Mouse (Mus musculus) cerebellum, adult 18-20 months (tissue): ENCODE results near the gene Lrrk1.
A peak's percentile ranks its signal among the peaks of the same experiment; 100 is the strongest.

Source experiments
- DNase-seq, 2 experiments: peaks; one replicate each; pipeline ENCODE4 v3.0.0; 2021

Lrrk1 gene

DNA sequence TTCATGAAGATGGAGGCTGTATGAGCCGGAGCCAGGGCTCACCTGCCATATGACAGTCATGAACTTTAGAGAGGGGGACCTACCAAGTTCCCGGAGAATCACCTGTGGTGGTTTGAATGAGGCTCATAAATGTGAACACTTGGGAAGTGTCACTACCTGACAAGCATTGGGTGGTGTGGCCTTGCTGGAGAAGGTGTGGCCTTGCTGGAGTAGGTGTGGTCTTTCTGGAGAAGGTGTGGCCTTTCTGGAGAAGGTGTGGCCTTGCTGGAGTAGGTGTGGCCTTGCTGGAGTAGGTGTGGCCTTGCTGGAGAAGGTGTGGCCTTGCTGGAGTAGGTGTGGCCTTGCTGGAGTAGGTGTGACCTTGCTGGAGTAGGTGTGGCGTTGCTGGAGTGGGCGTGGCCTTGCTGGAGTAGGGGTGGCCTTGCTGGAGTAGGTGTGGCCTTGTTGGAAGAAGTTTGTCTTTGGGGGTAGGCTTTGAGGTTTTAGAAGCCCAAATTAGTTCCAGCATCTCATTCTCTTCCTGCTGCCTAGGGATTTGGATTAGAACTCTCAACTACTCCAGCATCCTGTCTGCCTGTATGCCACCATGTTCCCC lies 54.1 kb downstream of the Lrrk1 start:
- no peak for DNase-seq

DNA sequence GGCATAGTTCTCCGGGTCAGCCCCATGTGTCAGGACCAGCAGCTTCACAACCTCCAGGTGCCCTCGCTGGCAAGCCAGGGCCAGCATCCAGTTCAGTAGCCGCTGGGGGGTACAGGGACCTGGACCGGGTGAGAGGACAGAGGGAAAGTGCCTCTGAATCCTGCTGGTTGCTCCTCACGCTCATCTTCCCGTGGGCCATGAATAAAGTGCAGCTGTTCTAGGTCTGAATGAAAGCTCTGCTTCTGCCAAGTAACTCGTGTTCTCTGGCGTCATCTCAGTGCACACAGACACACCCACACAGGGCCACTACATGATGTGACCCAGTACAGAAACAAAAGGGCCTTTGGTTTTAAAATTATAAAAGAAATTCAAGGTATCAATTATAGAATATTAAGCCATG lies 55.8 kb downstream of the Lrrk1 start:
- no peak for DNase-seq

GRCm38 (mm10) chr7:66330610-66331009 lies 57.5 kb downstream of the Lrrk1 start:
- DNase-seq: no peak

GRCm38 (mm10) chr7:66327516-66327915 lies 60.6 kb downstream of the Lrrk1 start:
- no peak for DNase-seq

- no peak for DNase-seq
These were observed 62.6 kb downstream of the Lrrk1 start for GRCm38 (mm10) chr7:66325419-66326053.

DNA sequence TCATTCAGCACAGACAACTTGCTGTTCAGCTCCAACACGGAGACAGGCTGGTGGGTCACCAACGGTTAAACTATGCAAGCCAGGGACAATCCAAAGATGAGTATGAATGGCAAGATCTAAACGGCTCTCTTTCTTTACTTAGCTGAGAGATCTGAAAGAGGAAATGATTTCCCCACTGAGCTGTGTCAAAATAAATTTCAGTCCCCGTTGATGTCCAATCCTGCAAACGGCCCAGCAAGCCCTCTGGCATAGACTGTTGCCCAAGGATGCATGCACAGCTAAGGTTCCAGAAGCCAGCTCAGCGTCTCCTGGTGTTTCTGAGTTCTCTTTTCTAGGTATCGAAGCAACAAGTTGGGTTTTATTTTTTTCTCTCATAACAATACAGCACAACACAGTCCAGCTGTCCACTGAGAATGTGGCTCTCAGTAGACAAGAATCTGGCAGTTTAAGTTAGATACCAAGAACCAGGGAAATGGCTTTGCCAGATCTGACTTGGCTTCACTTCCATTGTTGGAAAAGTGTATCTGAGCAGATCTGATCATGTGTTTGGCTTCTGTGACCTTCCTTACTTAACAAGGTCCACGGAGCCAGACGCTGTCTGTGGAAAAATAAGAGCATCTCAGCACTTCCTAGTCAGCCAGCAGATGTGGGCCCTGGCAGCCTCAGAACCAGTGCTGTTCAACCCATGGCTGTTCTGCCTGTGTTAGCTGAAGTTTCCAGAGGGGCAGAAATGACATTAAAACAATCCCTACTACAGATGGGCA lies 64.7 kb downstream of the Lrrk1 start:
- no peak for DNase-seq

DNA sequence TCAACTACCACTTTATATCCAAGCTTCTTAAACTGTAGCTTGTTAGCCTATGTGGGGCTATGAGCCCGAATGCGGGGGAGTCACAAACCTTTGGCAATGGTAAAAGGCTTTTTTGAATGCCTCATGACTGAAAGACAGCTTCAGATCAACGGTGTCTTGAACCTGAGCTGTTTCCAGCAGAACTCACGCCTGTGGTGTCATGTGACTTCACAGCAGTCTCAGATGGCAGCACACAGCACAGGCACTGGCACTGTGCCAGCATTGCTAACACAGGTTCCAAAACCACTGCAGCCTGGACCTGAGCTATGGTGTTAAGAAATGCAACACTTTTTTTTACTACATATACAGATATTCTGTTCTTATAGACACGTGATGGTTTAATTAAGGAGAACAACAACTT lies 67.2 kb downstream of the Lrrk1 start:
- no peak for DNase-seq

GRCm38 (mm10) chr7:66318147-66318546 lies 70.0 kb downstream of the Lrrk1 start:
- DNase-seq: no peak

DNA sequence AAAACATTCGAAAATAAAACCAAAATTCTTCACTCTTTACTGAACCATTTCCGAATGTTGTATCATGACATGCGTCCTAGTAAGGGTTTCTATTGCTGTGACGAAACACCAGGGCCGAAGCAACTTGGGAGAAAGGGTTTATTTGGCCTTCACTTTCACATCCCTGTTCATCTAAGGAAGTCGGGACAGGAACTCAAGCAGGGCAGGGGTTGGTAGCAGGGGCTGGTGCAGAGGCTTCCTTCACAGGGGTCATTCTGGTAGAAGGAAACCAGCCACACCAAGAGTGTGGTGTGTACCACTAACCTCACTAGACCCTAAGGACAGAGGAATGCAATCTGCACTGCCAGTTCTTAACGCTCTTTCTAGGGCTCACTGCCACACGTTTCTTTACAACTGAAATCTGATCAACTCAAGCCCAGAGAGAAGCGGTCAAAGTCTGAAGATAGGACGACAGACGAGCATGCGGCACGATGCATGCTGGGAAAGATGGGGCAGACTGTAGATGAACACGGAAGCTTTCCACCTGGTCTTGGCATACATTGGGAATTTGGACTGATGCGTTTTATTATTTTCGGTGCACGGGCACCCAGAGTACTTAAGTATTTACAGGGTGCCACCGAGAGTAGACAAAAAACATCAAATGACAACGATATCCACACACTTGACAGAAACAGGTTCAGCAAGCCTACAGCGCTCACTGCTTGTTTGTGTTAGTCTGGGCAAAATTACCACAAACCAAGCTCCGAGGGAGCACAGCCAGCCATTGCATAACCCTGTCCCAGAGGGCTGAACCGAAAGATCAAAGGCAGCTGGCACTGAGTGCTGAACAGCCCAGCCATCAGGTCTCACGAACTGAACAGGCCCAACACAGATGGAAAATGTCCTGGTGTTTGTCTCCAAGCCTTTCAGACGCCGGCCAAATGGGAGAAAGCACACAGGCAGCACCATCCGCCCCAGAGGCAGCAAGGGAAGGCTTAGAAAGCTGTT lies 77.2 kb downstream of the Lrrk1 start:
- DNase-seq: peak; percentile 21 to 39

DNA sequence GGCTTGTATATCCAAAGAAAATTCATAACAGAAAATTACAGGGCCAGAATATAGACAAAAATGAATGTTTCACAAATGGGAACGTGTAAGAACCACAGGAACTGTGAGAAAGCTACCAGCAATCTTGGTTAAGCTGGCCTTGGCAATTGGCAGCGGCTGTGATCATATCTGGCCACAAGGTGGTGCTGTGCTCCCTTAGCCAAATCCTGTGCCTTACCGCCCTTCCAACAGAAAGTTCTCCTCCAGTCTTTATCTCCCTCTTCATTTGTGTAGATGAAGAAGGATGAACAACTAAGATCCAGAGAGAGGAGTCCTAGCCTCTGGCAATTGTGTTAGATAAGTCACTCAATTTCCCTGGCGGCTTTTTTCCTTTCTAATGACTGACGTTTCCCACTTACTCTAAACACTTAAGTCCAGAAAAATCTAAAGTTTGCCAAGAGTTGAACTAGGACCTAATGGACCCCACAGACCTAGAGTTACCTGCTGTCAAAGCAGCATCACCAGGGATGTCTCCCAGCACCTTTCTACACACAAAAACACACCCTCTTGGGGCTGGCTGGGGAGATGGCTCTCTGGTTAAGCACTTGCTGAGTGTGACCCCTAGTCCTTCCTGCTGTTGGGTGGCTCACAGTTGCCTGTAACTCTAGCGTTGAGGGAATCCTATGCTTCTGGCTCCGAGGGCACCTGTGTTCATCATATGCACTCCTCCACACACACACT lies 78.0 kb downstream of the Lrrk1 start:
- DNase-seq: peak; percentile 26 to 62

DNA sequence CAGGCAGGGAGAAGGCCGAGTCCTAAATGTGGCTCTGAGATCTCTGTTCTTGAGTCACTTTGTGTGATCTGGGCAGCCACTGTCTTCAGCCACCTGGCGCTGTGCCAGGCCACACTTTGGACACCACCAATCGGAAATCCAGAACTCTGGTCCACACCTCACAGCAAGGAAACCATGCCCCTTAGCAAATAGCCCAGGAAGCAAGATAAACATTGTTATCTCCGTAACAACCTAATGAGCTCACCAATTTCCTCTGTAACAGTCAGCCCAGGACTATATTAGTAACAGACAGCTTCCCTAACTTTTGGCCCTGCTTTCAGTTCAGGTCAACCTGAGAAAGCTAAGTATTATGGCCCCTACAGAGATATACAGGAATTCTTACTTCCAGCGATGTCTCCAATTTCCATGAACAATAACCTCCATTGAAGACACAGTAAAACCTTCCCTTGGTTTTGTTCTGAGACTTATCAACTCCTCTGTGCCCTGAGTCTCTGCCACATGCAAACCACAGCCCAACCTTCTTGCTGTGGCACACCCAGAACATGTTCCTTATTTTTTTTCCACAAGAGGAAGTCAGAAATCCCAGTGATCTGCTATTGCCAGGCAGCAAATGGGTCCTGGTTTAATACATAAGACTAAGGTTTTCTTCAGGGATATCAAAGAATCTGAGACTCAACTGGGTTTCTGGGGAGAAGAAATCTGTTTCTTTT lies 78.8 kb downstream of the Lrrk1 start:
- no peak for DNase-seq

DNA sequence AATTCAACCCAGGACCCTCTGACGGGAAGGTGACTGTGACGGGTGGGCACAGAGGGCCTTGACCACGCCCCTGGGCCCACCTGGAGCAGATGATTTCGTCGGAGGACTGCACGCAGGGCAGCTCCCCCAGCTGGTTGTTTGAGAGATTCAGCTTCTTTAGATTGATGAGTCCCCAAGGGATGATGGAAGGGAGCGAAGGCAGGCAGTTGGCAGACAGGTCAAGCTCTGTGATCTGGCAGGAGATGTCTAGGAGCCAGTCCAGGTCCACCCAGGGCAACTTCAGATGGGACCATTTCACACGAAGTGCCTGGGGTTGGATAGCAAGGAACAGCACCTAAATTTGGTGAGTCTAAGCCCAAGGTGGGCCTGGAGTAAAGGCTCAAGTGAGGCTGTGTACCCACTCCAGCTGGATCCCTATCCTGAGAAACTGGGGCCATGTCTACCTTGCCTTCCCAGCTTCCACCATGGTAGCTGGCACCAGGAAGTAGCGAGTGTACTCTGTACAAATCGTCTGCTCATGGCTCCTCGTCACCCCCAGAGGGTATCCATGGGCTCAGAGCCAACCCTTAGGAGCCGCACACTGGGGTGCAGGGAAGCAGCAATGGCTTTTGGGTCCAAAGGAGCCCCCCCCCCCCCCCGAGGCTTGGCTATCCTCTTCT lies 79.4 kb downstream of the Lrrk1 start:
- DNase-seq: no peak

DNA sequence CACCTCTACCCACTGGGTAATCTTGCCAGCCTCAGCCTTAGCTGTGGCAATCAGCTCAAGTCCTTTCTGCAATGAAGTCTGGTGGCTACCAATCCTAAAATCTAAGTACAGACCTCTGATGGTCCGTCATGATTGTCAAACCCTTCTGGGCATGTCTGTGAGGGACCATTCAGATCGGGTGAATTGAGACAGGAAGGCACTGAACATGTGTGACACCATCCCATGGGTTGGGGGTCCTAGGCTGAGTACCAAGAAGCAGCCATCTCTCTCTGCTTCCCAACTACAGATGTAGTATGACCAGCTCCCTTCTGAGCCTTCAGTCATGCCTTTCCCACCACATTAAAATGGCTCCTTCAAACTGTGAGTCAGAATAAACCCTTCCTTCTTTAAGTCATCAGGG lies 80.4 kb downstream of the Lrrk1 start:
- DNase-seq: no peak

GRCm38 (mm10) chr7:66305714-66306198 lies 82.4 kb downstream of the Lrrk1 start:
- DNase-seq: no peak

- DNase-seq: no peak
These were observed 83.0 kb downstream of the Lrrk1 start for GRCm38 (mm10) chr7:66304993-66305713.

DNA sequence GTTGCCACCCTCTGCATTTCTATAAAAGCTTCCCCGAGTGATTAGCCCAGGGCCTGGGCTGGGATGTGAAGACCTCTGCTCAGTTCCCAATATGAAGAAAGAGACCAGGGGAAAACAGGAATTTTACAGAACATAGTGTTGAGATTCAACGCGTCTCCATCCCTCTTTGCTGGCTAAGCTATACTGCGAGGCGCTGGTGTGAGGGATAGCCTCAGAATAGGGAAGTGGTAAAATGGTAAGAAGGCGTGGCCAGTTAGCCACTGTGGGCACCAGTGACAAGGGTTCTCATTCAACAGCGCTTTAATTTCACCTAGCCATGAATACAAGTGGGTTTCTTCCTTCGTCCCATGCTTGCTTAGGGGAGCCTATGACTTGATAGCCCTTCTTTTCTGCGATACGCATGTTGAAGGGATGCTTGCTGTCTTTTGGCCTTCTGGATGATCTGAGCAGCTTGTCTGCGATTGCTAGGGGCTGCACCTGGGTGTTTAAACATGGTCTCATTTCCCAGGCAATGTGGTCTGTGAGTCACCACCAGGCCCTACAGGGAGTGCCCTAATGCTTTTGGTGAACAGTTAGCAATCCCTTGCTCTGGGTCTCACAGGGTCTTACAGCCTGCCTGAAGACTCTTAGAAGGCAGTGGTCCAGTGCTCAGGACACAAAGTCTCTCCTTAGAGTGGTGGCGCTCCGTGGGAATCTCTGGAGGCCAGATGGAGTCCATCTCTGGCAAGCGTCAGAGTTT lies 84.1 kb downstream of the Lrrk1 start:
- no peak for DNase-seq

GRCm38 (mm10) chr7:66301486-66301885 lies 86.7 kb downstream of the Lrrk1 start:
- DNase-seq: no peak

DNA sequence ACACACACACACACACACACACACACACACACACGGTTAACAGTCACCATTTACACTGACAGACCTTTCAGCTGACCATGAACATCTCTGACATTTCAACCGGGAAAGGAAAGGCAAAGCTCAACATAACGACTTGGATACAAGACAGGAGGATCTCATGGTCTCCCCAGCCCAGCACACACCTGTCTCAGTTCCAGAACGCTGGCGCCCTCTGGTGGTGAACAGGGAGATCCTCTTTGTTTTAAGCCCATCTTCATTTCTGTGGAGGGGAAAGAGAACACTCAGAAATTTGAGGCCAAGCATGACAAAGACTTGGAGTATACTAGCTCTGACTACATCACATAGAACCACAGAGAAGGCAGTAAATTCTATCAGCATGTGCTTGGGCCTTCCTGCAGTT lies 87.5 kb downstream of the Lrrk1 start:
- DNase-seq: peak; percentile 80 to 90

GRCm38 (mm10) chr7:66297656-66298021 lies 90.5 kb downstream of the Lrrk1 start:
- DNase-seq: no peak
